Mouse (Mus musculus) neural tube, embryonic 11.5 days (tissue): ENCODE data around the gene Cyp4f17. TPM values are rescaled to one million over a fixed set of nuclear protein-coding genes. Genes with fewer than 3 reads are reported as not detected.
"Not testable (repeated sequence)": the region's sequence is repeated elsewhere in the genome, so short reads cannot be mapped to it uniquely, and the experiment has no call there.

Experiments
- ATAC-seq: fragments of 200-750 bp; cut with Nextera tagmentation; 2 replicates; pipeline ENCODE4 v1.8.0; 2017; ENCODE audit warnings: moderate number of reproducible peaks, mild to moderate bottlenecking, moderate TSS enrichment, moderate library complexity; ENCODE audit not compliant: insufficient read depth, low FRiP score, low TSS enrichment
- DNase-seq: peaks from one replicate; pipeline ENCODE4 v3.0.0-alpha.2; 2015; ENCODE audit warnings: low spot score
- H3K27ac ChIP-seq: fragments of 300-500 bp; sonication (generic); 2 replicates; pipeline ENCODE4 v1.5.1; 2014; ENCODE audit warnings: low read depth, mild to moderate bottlenecking, low read length
- H3K27me3 ChIP-seq: fragments of 300-500 bp; sonication (generic); 2 replicates; pipeline ENCODE4 v1.6.1; 2014; ENCODE audit warnings: mild to moderate bottlenecking, low read length, mixed read lengths; ENCODE audit not compliant: control insufficient read depth, insufficient read depth
- H3K36me3 ChIP-seq: fragments of 300-500 bp; sonication (generic); 2 replicates; pipeline ENCODE4 v1.6.1; 2014; ENCODE audit warnings: mild to moderate bottlenecking, low read length, moderate library complexity, mixed read lengths; ENCODE audit not compliant: control insufficient read depth, insufficient read depth
- H3K4me1 ChIP-seq: fragments of 300-500 bp; sonication (generic); 2 replicates; pipeline ENCODE4 v1.6.1; 2014; ENCODE audit warnings: low read length, mixed read lengths; ENCODE audit not compliant: control insufficient read depth, insufficient read depth
- H3K4me2 ChIP-seq: fragments of 300-500 bp; sonication (generic); 2 replicates; pipeline ENCODE4 v1.6.1; 2014; ENCODE audit warnings: low read depth, mild to moderate bottlenecking, moderate library complexity
- H3K4me3 ChIP-seq: fragments of 300-500 bp; sonication (generic); 2 replicates; pipeline ENCODE4 v1.5.1; 2014; ENCODE audit warnings: low read depth, low read length
- H3K9ac ChIP-seq: fragments of 300-500 bp; sonication (generic); 2 replicates; pipeline ENCODE4 v1.6.1; 2014; ENCODE audit warnings: mild to moderate bottlenecking, low read length
- H3K9me3 ChIP-seq: fragments of 300-500 bp; sonication (generic); 2 replicates; pipeline ENCODE4 v1.6.1; 2016; ENCODE audit warnings: low read length; ENCODE audit not compliant: control insufficient read depth
- WGBS: fragments of 180-500 bp; shearing (Covaris S2); extraction: QIAGEN DNeasy Blood & Tissue Kit; methylation state at CpG from one replicate; pipeline ENCODE4 v1.1.7; 2014; 5-methylcytosine and 5-hydroxymethylcytosine counted together
- polyA plus RNA-seq: library from polyadenylated mRNA; unstranded; fragments of >200 nt; fragmentation: Nextera tagmentation; extraction: Ambion mirVana; gene quantifications from 2 replicates; pipeline ENCODE4 v1.2.1, GENCODE M21; 2014

Gene Cyp4f17
- polyA plus RNA-seq, 1 experiment from 2014 or later = 6.6 TPM

DNA sequence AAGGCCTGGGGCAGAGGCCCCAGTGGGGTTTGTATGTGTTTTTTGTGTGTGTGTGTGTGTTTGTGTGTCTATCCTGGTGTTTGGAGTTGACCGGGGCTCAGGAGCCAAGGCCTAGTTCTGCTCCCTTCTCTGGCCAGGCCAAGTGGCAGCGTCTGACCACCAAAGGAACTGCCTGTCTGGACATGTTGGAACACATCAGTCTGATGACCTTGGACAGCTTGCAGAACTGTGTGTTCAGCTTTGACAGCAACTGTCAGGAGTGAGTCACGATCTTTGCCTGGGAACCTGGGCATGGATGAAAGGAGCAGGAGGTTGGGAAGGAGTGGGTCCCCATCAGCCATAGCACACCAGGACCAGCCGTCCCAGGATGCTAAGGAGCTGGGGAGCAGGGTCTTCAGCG lies 16.1 kb downstream of the Cyp4f17 start:
- 90% methylated on average over 5 of the region's 5 CpGs for WGBS
- H3K4me2 ChIP-seq = no peak overlapping the region
- ATAC-seq = no peak
- H3K9ac ChIP-seq = no peak overlapping the region
- H3K4me3 ChIP-seq = no peak overlapping the region
- H3K27ac ChIP-seq = no peak overlapping the region
- no peaks in the 10 kb centered on the region for H3K27me3 ChIP-seq
- no peaks in the 10 kb centered on the region; the same call in 1 of the 2 replicates for H3K36me3 ChIP-seq
- DNase-seq = no peak
- no peaks in the 10 kb centered on the region for H3K9me3 ChIP-seq
- no peaks in the 10 kb centered on the region for H3K4me1 ChIP-seq

DNA sequence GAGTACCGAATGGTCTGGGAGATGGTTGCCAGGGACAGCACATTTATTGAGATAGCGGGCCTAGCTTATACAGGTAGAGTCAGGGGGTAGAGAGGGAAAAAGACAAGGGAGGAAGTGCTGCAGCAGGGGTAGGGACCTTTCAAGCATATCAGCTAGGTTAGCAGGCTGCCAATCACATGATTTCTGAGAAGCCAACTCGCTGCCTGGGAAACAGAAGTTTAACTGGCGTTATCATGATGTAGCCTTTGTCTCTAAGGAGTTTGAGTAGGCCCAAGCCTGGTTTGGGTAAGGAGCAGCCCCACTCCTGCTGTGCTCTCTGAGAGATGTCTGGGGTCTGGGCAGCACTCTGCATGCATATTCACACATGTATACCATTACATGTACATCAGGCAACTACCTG lies 16.5 kb downstream of the Cyp4f17 start:
- ATAC-seq (no peak), DNase-seq (no peak)
- H3K27me3 ChIP-seq = no peaks in the 10 kb centered on the region
- H3K4me3 ChIP-seq = no peak overlapping the region
- H3K27ac ChIP-seq = no peak overlapping the region
- H3K4me2 ChIP-seq = no peak overlapping the region
- no peaks in the 10 kb centered on the region for H3K4me1 ChIP-seq
- no peaks in the 10 kb centered on the region for H3K9me3 ChIP-seq
- H3K36me3 ChIP-seq = no peaks in the 10 kb centered on the region; the same call in 1 of the 2 replicates
- H3K9ac ChIP-seq = no peak overlapping the region
- WGBS = 88% methylated on average over 4 of the region's 4 CpGs

DNA sequence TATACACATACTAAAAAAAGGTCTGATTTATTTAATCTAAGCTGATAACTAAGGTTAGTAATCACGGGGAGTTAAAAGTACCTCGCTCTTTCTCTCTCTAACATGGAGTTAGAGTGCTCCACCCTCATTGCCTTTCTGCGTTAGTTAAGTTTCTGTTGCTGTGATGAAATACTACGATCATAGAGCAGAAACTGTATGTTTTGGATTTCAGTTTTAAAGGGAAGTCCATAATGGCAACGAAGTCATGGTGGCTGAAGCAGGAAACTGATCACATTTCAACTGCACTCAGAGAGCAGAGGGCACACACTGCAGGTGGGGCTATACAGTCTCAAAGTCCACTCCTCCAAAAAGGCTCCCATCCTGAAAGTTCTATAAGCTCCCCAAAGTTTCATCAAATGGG lies 17.0 kb downstream of the Cyp4f17 start:
- Histone ChIP-seq H3K27ac (no peak overlapping the region), H3K4me2 (no peak overlapping the region), H3K9me3 (no peaks in the 10 kb centered on the region), H3K4me3 (no peak overlapping the region), H3K4me1 (no peaks in the 10 kb centered on the region), H3K27me3 (no peaks in the 10 kb centered on the region), H3K9ac (no peak overlapping the region), H3K36me3 (no peaks in the 10 kb centered on the region; the same call in 1 of the 2 replicates)
- no peak for DNase-seq
- 88% methylated on average over 5 of the region's 5 CpGs for WGBS
- ATAC-seq = no peak

- no peaks in the 10 kb centered on the region for H3K4me1 ChIP-seq
- H3K36me3 ChIP-seq = no peaks in the 10 kb centered on the region; the same call in 1 of the 2 replicates
- H3K27me3 ChIP-seq = no peaks in the 10 kb centered on the region
- H3K9me3 ChIP-seq = no peaks in the 10 kb centered on the region
- H3K4me2 ChIP-seq = no peak overlapping the region
- WGBS = 93% methylated on average over 11 of the region's 11 CpGs
- ATAC-seq = no peak
- H3K27ac ChIP-seq = no peak overlapping the region
- H3K9ac ChIP-seq = no peak overlapping the region
- no peak for DNase-seq
- H3K4me3 ChIP-seq = no peak overlapping the region
Observed at GRCm38 (mm10) chr17:32523895-32524294, 18.0 kb downstream of the Cyp4f17 start.

DNA sequence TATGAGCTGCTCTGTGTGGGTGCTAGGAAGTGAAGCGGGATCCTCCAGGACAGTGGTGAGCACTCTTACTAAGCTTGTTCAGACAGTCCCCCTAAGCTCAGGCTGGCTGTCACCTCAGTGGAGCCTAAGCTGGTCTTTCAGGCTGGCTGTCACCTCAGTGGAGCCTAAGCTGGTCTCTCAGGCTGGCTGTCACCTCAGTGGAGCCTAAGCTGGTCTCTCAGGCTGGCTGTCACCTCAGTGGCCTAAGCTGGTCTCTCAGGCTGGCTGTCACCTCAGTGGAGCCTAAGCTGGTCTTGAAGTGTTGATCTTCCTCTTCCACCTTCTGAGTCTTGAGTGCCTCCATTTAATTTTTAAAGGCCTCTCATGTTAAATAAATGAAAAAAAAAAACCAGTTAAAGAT lies 20.5 kb downstream of the Cyp4f17 start:
- not testable (repeated sequence) for H3K9me3 ChIP-seq, ATAC-seq, H3K27ac ChIP-seq, DNase-seq, H3K27me3 ChIP-seq, H3K4me3 ChIP-seq, H3K4me1 ChIP-seq, H3K4me2 ChIP-seq, H3K9ac ChIP-seq, H3K36me3 ChIP-seq
- WGBS = 95% methylated on average over 1 of the region's 1 CpGs

GRCm38 (mm10) chr17:32527748-32528147 lies 21.9 kb downstream of the Cyp4f17 start:
- no peaks in the 10 kb centered on the region for H3K27me3 ChIP-seq
- 87% methylated on average over 11 of the region's 11 CpGs for WGBS
- no peaks in the 10 kb centered on the region for H3K36me3 ChIP-seq
- no peak overlapping the region for H3K9ac ChIP-seq
- ATAC-seq (no peak), DNase-seq (no peak)
- H3K4me1 ChIP-seq = no peaks in the 10 kb centered on the region
- no peak overlapping the region for H3K27ac ChIP-seq
- no peak overlapping the region for H3K4me3 ChIP-seq
- no peaks in the 10 kb centered on the region for H3K9me3 ChIP-seq
- no peak overlapping the region for H3K4me2 ChIP-seq

DNA sequence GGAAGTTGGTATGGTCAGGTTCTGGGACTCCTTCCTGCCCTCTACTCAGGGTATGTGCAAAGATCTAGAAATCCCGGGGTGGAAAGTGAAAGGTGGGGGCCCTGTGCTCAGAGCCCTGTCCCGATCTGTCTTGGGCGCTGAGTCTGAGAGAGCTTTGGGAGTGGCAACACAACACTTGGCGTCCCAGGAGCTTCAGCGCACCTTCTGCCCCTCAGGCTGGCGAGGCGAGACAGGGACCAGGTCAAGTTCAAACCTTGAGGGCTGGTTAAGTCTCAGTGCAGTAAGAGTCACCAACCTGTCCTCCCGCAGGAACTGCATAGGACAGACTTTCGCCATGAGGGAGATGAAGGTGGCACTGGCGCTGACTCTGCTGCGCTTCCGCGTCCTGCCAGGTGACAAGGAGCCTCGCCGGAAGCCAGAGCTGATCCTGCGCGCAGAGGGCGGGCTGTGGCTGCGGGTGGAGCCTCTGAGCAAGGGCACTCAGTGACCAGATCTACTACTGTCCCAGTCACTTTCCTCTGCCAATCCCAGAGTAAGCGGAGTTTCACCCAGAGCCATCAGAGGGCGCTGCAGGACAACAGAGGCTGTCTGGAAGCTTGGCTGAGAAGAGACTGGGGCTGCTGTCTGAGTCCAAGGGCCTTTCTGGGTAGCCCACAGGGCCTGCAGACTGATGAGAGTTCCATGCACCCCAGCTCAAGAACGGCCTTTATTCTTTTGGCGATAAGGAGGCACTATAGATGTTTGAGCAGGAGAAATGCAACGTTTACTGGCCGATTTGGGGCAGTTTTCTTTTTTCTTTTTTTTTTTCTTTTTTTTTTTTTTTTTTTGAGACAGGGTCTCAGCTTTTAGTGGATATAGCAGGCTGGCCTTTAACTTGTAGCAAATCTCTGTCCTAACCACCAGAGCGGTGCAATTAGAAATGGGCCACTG lies 22.8 kb downstream of the Cyp4f17 start:
- Histone ChIP-seq H3K36me3 (no peaks in the 10 kb centered on the region), H3K4me2 (peak overlapping the region; percentile 45), H3K9me3 (no peaks in the 10 kb centered on the region), H3K27me3 (no peaks in the 10 kb centered on the region), H3K9ac (peak overlapping the region; percentile 53), H3K27ac (no peak overlapping the region), H3K4me3 (0 out of 2 replicates have a peak overlapping the region, but pooled peaks have one; percentile 19), H3K4me1 (no peaks in the 10 kb centered on the region)
- 20% methylated on average over 26 of the region's 26 CpGs for WGBS
- DNase-seq (peak; percentile 89), ATAC-seq (peak; percentile 60)

DNA sequence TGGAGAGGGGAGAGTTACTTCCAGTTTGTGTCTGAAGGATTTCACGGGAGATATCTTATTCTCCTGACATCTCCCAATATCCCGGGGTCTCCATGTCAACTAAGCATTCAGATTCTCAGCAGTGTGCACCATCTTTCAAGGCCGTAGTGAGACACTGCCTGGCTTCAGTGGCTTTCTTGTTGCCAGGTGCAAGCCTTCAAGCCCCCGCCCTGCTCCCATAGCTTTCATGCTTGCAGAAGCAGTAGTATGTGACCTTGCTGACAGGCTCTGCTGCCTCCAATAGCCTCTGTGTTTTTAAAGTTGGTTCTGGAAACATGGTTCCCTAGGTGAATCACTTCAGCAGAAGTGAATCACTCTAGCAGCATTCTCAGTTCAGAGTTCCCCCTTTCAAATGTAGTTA lies 26.5 kb downstream of the Cyp4f17 start:
- WGBS = 58% methylated on average over 4 of the region's 4 CpGs
- H3K27ac ChIP-seq, H3K36me3 ChIP-seq, H3K4me1 ChIP-seq, H3K4me3 ChIP-seq, H3K4me2 ChIP-seq, DNase-seq, H3K9me3 ChIP-seq, H3K27me3 ChIP-seq, H3K9ac ChIP-seq, ATAC-seq: not testable (repeated sequence)

- Histone ChIP-seq H3K4me1 (no peaks in the 10 kb centered on the region), H3K9me3 (no peaks in the 10 kb centered on the region), H3K27me3 (no peaks in the 10 kb centered on the region), H3K27ac (no peak overlapping the region), H3K4me2 (no peak overlapping the region), H3K36me3 (no peaks in the 10 kb centered on the region), H3K9ac (no peak overlapping the region), H3K4me3 (no peak overlapping the region)
- WGBS = 87% methylated on average over 6 of the region's 6 CpGs
- ATAC-seq (no peak), DNase-seq (no peak)
Observed at GRCm38 (mm10) chr17:32534068-32534467, 28.2 kb downstream of the Cyp4f17 start.
